Mouse (Mus musculus): ENCODE results near the gene Kdm6a. TPM values are rescaled to one million over a fixed set of nuclear protein-coding genes. Genes with fewer than 3 reads are reported as not detected.

Kdm6a gene
- polyA plus RNA-seq (2014; fragmentation: Illumina TruSeq; extraction: RNeasy Lipid Tissue Mini Kit (QIAGEN cat#74804); ENCODE audit: low read depth, low replicate concordance), result 115 TPM

DNA sequence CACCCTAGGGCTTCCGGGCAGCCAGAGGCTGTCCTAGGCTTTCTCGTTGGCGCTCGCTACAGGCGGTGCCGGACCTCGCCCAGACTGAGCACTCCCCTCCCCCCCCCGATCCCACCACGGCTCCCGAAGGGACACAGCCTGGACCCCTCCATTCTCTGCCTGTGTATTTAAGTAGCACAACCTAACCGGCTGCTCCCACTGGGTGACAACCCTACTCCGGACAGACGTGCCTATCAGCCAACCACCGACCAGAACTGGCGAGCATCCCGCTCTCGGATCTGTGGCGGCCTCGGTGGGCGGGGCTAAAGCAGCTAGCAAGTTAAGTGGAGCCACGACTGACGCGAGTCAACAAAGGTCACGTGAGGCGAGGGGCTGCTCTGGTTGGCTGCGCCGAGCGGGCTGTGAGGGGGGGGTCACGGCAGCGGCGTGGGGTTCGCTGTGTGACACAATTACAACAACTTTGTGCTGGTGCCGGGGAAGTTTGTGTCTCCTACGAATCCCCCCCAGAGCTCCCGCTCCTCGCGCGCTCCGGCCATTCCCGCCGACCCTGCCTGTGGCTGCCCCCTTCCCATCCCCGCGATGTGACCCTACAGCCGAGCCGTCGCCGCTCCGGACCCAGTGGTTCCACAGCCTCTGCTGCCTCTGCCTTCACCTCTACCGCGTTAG lies at the start of gene Kdm6a:
TSS of gene Kdm6a (plus strand) at position 384 of the 666 bp plus-strand sequence.

DNA sequence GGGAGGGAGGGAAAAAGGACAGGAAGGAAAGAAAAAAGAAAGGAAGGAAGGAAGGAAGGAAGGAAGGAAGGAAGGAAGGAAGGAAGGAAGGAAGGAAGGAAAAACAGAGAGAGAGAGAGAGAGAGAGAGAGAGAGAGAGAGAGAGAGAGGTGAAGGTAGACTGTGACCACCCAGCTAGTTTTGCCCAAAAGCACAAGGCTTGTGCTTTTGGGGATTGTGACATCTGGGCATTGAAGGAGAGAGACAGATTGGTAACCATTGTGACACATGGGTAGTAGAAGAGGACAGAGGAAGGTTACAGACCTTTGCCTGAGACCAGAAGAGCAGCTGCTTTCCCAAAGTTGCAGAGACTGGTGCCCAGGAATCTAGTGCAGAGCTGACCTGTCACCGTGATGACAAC lies 16.8 kb upstream of the Kdm6a start, which contains the start of gene Dusp21:
TSS of gene Dusp21 (plus strand) at position 301 of the 400 bp plus-strand sequence.

Other genes with a start within 250 kb of the Kdm6a start
- gene Dusp21, start 16.7 kb upstream of the Kdm6a start, polyA plus RNA-seq (2014; fragmentation: Illumina TruSeq; extraction: RNeasy Lipid Tissue Mini Kit (QIAGEN cat#74804); ENCODE audit: low read depth, low replicate concordance), result not detected